In the genomic region with DNA sequence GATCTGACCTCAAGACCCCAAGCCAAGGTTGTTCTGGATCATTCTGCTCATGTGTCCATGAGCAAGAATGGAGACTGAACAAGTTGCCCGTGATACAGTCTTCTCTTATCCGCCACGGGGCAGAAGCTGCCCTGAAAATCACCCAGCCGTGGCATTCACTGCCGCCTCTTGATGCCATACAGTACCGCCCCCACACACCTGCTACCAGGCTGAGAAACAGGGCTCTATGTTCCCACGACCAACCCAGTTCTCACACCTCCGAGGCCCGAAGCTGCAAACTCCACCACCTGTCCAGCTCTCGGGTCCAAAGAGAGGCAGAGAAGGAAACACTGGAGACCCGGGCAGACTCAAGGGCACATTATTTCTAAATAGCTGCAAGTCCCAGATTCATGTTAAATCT, we compare ENCODE assay signal across 21 mouse cellular contexts. TPM values are rescaled to one million over a fixed set of nuclear protein-coding genes. Genes with fewer than 3 reads are reported as not detected.
A peak's percentile ranks its signal among the peaks of the same experiment; 100 is the strongest.
DNase-seq lines count a peak whose midpoint lies in the region.
"Had no signal": no experiment of that assay in that cellular context is flagged by ENCODE, and none has a peak within 500 bp of the region (broad histone marks: within the 10 kb centered on the region; RNA-seq: fewer than 3 reads in every experiment).

No protein-coding gene starts in this region.

- intact Hi-C loops in left cerebral cortex, postnatal 4 days (cut with DNase I) = loop anchor here (2.0 kb wide), 1 partner anchor 139 kb away; no protein-coding TSS in a partner anchor

- peak; percentile 10 to 38 for DNase-seq in left cerebral cortex, adult 18-20 months (ENCODE audit: low spot score in 2 of 2)
- no peak for DNase-seq in left cerebral cortex, postnatal 4 days
- DNase-seq in A20 (ENCODE audit: low read depth, low spot score) = peak; percentile 25
- peak; percentile 49 for DNase-seq in brain, adult 2 months (ENCODE audit: low read depth, low spot score)
- peak; percentile 41 to 49 for DNase-seq in layer of hippocampus, postnatal 36 days
- no peak for DNase-seq in B cell, adult 2 months
- DNase-seq: adrenal gland, postnatal 14 days; cerebellum, adult 11-12 months; cerebellum, adult 9-11 months; embryo, embryonic 11 days; gastrocnemius, postnatal 14 days; heart, postnatal 14 days; kidney, adult 2 months; kidney, postnatal 36 days; liver, embryonic 13.5 days; lung, adult 18-20 months; lung, postnatal 4 days had no signal

RNA-seq across cellular contexts. Expression of a gene that starts 40.0 kb away (rescaled TPM):
- total RNA-seq in left cerebral cortex, adult 18-20 months (2021) = not detected
- total RNA-seq in left cerebral cortex, postnatal 4 days (2021) = not detected
- total RNA-seq in layer of hippocampus, postnatal 36 days (2021) = not detected
- total RNA-seq: gastrocnemius, postnatal 14 days; granulocyte monocyte progenitor cell, adult 5-6 weeks; heart, postnatal 14 days; left cerebral cortex, adult 8-10 months; midbrain, postnatal 0 days had no signal

RNA-seq across cellular contexts. Expression of a gene that starts 45.7 kb away (rescaled TPM):
- 1 to 10 TPM; 6.8 to 8.5 TPM for total RNA-seq in left cerebral cortex, adult 18-20 months (2021)
- total RNA-seq in left cerebral cortex, postnatal 4 days (2021) = 10 to 100 TPM; 22.8 to 25.8 TPM
- total RNA-seq in layer of hippocampus, postnatal 36 days (2021) = 10 to 100 TPM; 14.3 to 15.4 TPM
- total RNA-seq: G1E; granulocyte monocyte progenitor cell, adult 5-6 weeks had no signal

Comparison
In these comparisons a context has a peak if more than half of its experiments do, and no peak if none do; other contexts are left out.
1. DNase-seq: peak in left cerebral cortex, adult 18-20 months (2 of 2), A20 (single experiment), brain, adult 2 months (single experiment) and layer of hippocampus, postnatal 36 days (2 of 2); none in left cerebral cortex, postnatal 4 days (single experiment) and B cell, adult 2 months (0 of 2).